Mouse (Mus musculus) limb, embryonic 14.5 days (tissue): Measurements from ENCODE around the gene Rcc2. TPM values are rescaled to one million over a fixed set of nuclear protein-coding genes. Genes with fewer than 3 reads are reported as not detected.
A peak's percentile ranks its signal among the peaks of the same experiment; 100 is the strongest.

Experiments used
- ATAC-seq: fragments of 200-750 bp; cut with Nextera tagmentation; 2 replicates; pipeline ENCODE4 v1.8.0; 2017; ENCODE audit warnings: low read depth, moderate number of reproducible peaks, moderate TSS enrichment; ENCODE audit not compliant: low FRiP score
- DNase-seq: peaks from one replicate; pipeline ENCODE4 v3.0.0-alpha.2; 2015; ENCODE audit warnings: low spot score
- H3K27ac ChIP-seq: fragments of 300-500 bp; sonication (generic); replicated peaks from 2 replicates; pipeline ENCODE4 v1.5.1; 2014; ENCODE audit warnings: low read depth, mild to moderate bottlenecking, low read length, moderate library complexity, mixed read lengths
- H3K27me3 ChIP-seq: fragments of 300-500 bp; sonication (generic); 2 replicates; pipeline ENCODE4 v1.6.1; 2014; ENCODE audit warnings: low read length, mixed read lengths; ENCODE audit not compliant: control insufficient read depth, insufficient read depth
- H3K36me3 ChIP-seq: fragments of 300-500 bp; sonication (generic); 2 replicates; pipeline ENCODE4 v1.6.1; 2014; ENCODE audit warnings: mild to moderate bottlenecking, low read length, moderate library complexity, mixed read lengths; ENCODE audit not compliant: control insufficient read depth, insufficient read depth
- H3K4me1 ChIP-seq: fragments of 300-500 bp; sonication (generic); 2 replicates; pipeline ENCODE4 v1.6.1; 2014; ENCODE audit warnings: antibody characterized with exemption, low read length, mixed read lengths; ENCODE audit not compliant: control insufficient read depth, insufficient read depth
- H3K4me2 ChIP-seq: fragments of 300-500 bp; sonication (generic); replicated peaks from 2 replicates; pipeline ENCODE4 v1.6.1; 2014; ENCODE audit warnings: low read depth, mild to moderate bottlenecking, low read length, moderate library complexity; ENCODE audit not compliant: severe bottlenecking
- H3K4me3 ChIP-seq: fragments of 300-500 bp; sonication (generic); replicated peaks from 2 replicates; pipeline ENCODE4 v1.5.1; 2014; ENCODE audit warnings: low read length
- H3K9ac ChIP-seq: fragments of 300-500 bp; sonication (generic); 2 replicates; pipeline ENCODE4 v1.6.1; 2014; ENCODE audit warnings: mild to moderate bottlenecking, low read depth, low read length, moderate library complexity; ENCODE audit not compliant: severe bottlenecking
- H3K9me3 ChIP-seq: fragments of 300-500 bp; sonication (generic); 2 replicates; pipeline ENCODE4 v1.6.1; 2016; ENCODE audit warnings: low read length; ENCODE audit not compliant: control insufficient read depth
- POLR2A ChIP-seq: fragments of 200-500 bp; IDR thresholded peaks from 2 replicates; pipeline ENCODE4 v1.8.0; 2012; ENCODE audit warnings: inconsistent platforms, mild to moderate bottlenecking, moderate library complexity, borderline replicate concordance; ENCODE audit not compliant: insufficient read depth, insufficient read length; ENCODE audit errors: extremely low read depth
- WGBS: fragments of 180-500 bp; shearing (Covaris S2); extraction: QIAGEN DNeasy Blood & Tissue Kit; methylation state at CpG from one replicate; pipeline ENCODE4 v1.1.7; 2014; 5-methylcytosine and 5-hydroxymethylcytosine counted together
- polyA plus RNA-seq, 2 experiments: library from polyadenylated mRNA; depleted of rRNA in 1 of 2; stranded (reverse) in 1 of 2; unstranded in 1 of 2; fragments of >200 nt; fragmentation: Nextera tagmentation in 1 of 2; extraction: Ambion mirVana in 1 of 2; gene quantifications; 2 replicates each; pipeline versions ENCODE4 v1.2.1 to v1.2.3; 2012 to 2014

Rcc2 gene
- polyA plus RNA-seq, 2 experiments: 47.8 to 119 TPM

- H3K36me3 ChIP-seq: no peaks in the 10 kb centered on the region
- no peak overlapping the region for H3K27ac ChIP-seq
- DNase-seq (no peak), ATAC-seq (no peak)
- no peak overlapping the region for H3K4me3 ChIP-seq
- H3K4me1 ChIP-seq: peaks cover 13% of the 10 kb centered on the region
- H3K4me2 ChIP-seq: no peak overlapping the region
- no peak overlapping the region for H3K9ac ChIP-seq
- H3K9me3 ChIP-seq: no peaks in the 10 kb centered on the region
- TF ChIP-seq POLR2A: no peak
- whole genome bisulfite sequencing: 46% methylated on average over 8 of the region's 8 CpGs
- H3K27me3 ChIP-seq: no peaks in the 10 kb centered on the region
These were observed 19.5 kb upstream of the Rcc2 start for GRCm38 (mm10) chr4:140680731-140681397.

GRCm38 (mm10) chr4:140683608-140684007, 16.7 kb upstream of the Rcc2 start:
- no peak overlapping the region for H3K4me3 ChIP-seq
- ATAC-seq (no peak), DNase-seq (no peak)
- H3K27me3 ChIP-seq: no peaks in the 10 kb centered on the region
- no peaks in the 10 kb centered on the region for H3K9me3 ChIP-seq
- no peak for TF ChIP-seq POLR2A
- H3K4me1 ChIP-seq: peaks cover 13% of the 10 kb centered on the region
- no peak overlapping the region; the same call in 1 of the 2 replicates for H3K4me2 ChIP-seq
- no peak overlapping the region for H3K9ac ChIP-seq
- no peaks in the 10 kb centered on the region for H3K36me3 ChIP-seq
- 21% methylated on average over 8 of the region's 8 CpGs for WGBS
- no peak overlapping the region for H3K27ac ChIP-seq

GRCm38 (mm10) chr4:140684141-140684871, 16.0 kb upstream of the Rcc2 start:
- no peak for TF ChIP-seq POLR2A
- H3K4me1 ChIP-seq: peaks cover 13% of the 10 kb centered on the region
- no peaks in the 10 kb centered on the region for H3K36me3 ChIP-seq
- 1% methylated on average over 16 of the region's 16 CpGs for WGBS
- H3K27me3 ChIP-seq: no peaks in the 10 kb centered on the region
- H3K9me3 ChIP-seq: no peaks in the 10 kb centered on the region
- H3K4me2 ChIP-seq: peak overlapping the region; percentile 49
- peak; percentile 44; the same call in 1 of the 2 replicates for ATAC-seq
- peak; percentile 76 for DNase-seq
- H3K4me3 ChIP-seq: peak overlapping the region; percentile 14; the same call in 1 of the 2 replicates
- 0 out of 2 replicates have a peak overlapping the region, but pooled peaks have one; percentile 25 for H3K9ac ChIP-seq
- H3K27ac ChIP-seq: no peak overlapping the region

GRCm38 (mm10) chr4:140684881-140685303, 15.4 kb upstream of the Rcc2 start:
- no peaks in the 10 kb centered on the region for H3K27me3 ChIP-seq
- no peak for DNase-seq
- H3K9ac ChIP-seq: no peak overlapping the region
- peak overlapping the region; percentile 49 for H3K4me2 ChIP-seq
- H3K4me3 ChIP-seq: peak overlapping the region; percentile 14; the same call in 1 of the 2 replicates
- no peak overlapping the region for H3K27ac ChIP-seq
- no peak for ATAC-seq
- WGBS: 9% methylated on average over 6 of the region's 6 CpGs
- TF ChIP-seq POLR2A: no peak
- H3K4me1 ChIP-seq: peaks cover 13% of the 10 kb centered on the region
- H3K36me3 ChIP-seq: no peaks in the 10 kb centered on the region
- no peaks in the 10 kb centered on the region for H3K9me3 ChIP-seq

GRCm38 (mm10) chr4:140688044-140688825, 12.1 kb upstream of the Rcc2 start:
- H3K9me3 ChIP-seq: no peaks in the 10 kb centered on the region
- no peak overlapping the region for H3K9ac ChIP-seq
- H3K4me2 ChIP-seq: no peak overlapping the region
- no peaks in the 10 kb centered on the region for H3K36me3 ChIP-seq
- ATAC-seq (no peak), DNase-seq (no peak)
- H3K4me3 ChIP-seq: no peak overlapping the region
- no peak for TF ChIP-seq POLR2A
- no peak overlapping the region for H3K27ac ChIP-seq
- WGBS: 37% methylated on average over 12 of the region's 12 CpGs
- H3K4me1 ChIP-seq: peaks cover 13% of the 10 kb centered on the region
- H3K27me3 ChIP-seq: no peaks in the 10 kb centered on the region
